Mouse (Mus musculus): ENCODE results near the gene Tnr. TPM values are rescaled to one million over a fixed set of nuclear protein-coding genes. Genes with fewer than 3 reads are reported as not detected.

The Tnr gene
- total and polyA plus RNA-seq, 3 experiments: not detected

- peak; percentile 49 for DNase-seq (ENCODE audit: extremely low read depth)
These were observed 531 bp downstream of the Tnr start for GRCm38 (mm10) chr1:159524051-159524549.

GRCm38 (mm10) chr1:159532841-159533569, 9.4 kb downstream of the Tnr start:
- Histone ChIP-seq H3K9me3 (replicated peaks; ENCODE audit: low read length) (peaks cover 2% of the 10 kb centered on the region), H3K4me1 (ENCODE audit: control insufficient read depth in 1 of 2, insufficient read depth in 2 of 2) (no peaks in the 10 kb centered on the region), H3K36me3 (replicated peaks in 1 of 2; ENCODE audit: control insufficient read depth in 1 of 2, insufficient read depth in 1 of 2, low read length in 1 of 2) (no peaks in the 10 kb centered on the region), H3K27me3 (replicated peaks) (peaks cover 79% of the 10 kb centered on the region), H3K4me2 (ENCODE audit: insufficient read depth, low read depth, poor library complexity, severe bottlenecking) (no peak overlapping the region), H3K79me2 (replicated peaks; ENCODE audit: control insufficient read depth, extremely low read depth, insufficient read depth, poor library complexity, severe bottlenecking) (no peaks in the 10 kb centered on the region), H3K27ac (ENCODE audit: insufficient read depth, low read depth) (no peak overlapping the region), H3K9ac (ENCODE audit: insufficient read depth, low read depth) (no peak overlapping the region), H3K4me3 (replicated peaks in 1 of 3; ENCODE audit: low read depth in 2 of 3, low read length in 2 of 3, poor library complexity in 1 of 3) (no peak overlapping the region)
- in situ Hi-C loops (cut with MboI; ENCODE audit: low pct_ligation_motif_present, low pct_unique_long_range_greater_than_20kb, low sequenced_read_pairs): no loop called here
- dilution Hi-C loops (cut with MboI; ENCODE audit: extremely low pct_ligation_motif_present, extremely low pct_unique_long_range_greater_than_20kb, low sequenced_read_pairs): no loop called here
- DNase-seq (ENCODE audit: extremely low read depth): no peak
- TF ChIP-seq RCOR1 (conservative IDR thresholded peaks at IDR 0.05; ENCODE audit: low read depth, low read length) (no peak), IRF4 (IDR thresholded peaks at IDR 0.05; ENCODE audit: low read depth, low read length) (no peak), MEF2A (IDR thresholded peaks at IDR 0.05; ENCODE audit: borderline replicate concordance, low read depth, low read length) (no peak), ETS1 (conservative IDR thresholded peaks at IDR 0.05; ENCODE audit: low read depth, low read length) (no peak), POLR2A (IDR thresholded peaks at IDR 0.05; ENCODE audit: low read depth, low read length) (no peak), SMC3 (IDR thresholded peaks at IDR 0.05; ENCODE audit: low read depth, low read length) (no peak), E2F4 (IDR thresholded peaks at IDR 0.05; ENCODE audit: insufficient replicate concordance, low read depth, low read length) (no peak), EP300 (IDR thresholded peaks at IDR 0.05; ENCODE audit: low read length) (no peak), TBP (conservative IDR thresholded peaks at IDR 0.05; ENCODE audit: low read depth, low read length) (no peak), MAFK (IDR thresholded peaks at IDR 0.05; ENCODE audit: insufficient replicate concordance, low read length) (no peak), ZKSCAN1 (IDR thresholded peaks at IDR 0.05; ENCODE audit: borderline replicate concordance, low read depth, low read length) (no peak), NELFE (IDR thresholded peaks at IDR 0.05; ENCODE audit: low read depth, low read length) (no peak)

More at GRCm38 (mm10) chr1:159524051-159524549, 531 bp downstream of the Tnr start:
- TF ChIP-seq MEF2A (IDR thresholded peaks at IDR 0.05; ENCODE audit: borderline replicate concordance, low read depth, low read length) (no peak), IRF4 (IDR thresholded peaks at IDR 0.05; ENCODE audit: low read depth, low read length) (no peak)
- dilution Hi-C loops (cut with MboI; ENCODE audit: extremely low pct_ligation_motif_present, extremely low pct_unique_long_range_greater_than_20kb, low sequenced_read_pairs) (no loop called here), in situ Hi-C loops (cut with MboI; ENCODE audit: low pct_ligation_motif_present, low pct_unique_long_range_greater_than_20kb, low sequenced_read_pairs) (no loop called here)
- H3K9me3 ChIP-seq (replicated peaks; ENCODE audit: low read length): peaks cover 4% of the 10 kb centered on the region
- H3K79me2 ChIP-seq (replicated peaks; ENCODE audit: control insufficient read depth, extremely low read depth, insufficient read depth, poor library complexity, severe bottlenecking): no peaks in the 10 kb centered on the region
- no peak overlapping the region for H3K9ac ChIP-seq (ENCODE audit: insufficient read depth, low read depth)
- no peak overlapping the region for H3K4me2 ChIP-seq (ENCODE audit: insufficient read depth, low read depth, poor library complexity, severe bottlenecking)
- H3K4me1 ChIP-seq (ENCODE audit: control insufficient read depth in 1 of 2, insufficient read depth in 2 of 2): no peaks in the 10 kb centered on the region
- peaks cover 77% of the 10 kb centered on the region for H3K27me3 ChIP-seq (replicated peaks)
- no peaks in the 10 kb centered on the region for H3K36me3 ChIP-seq (replicated peaks in 1 of 2; ENCODE audit: control insufficient read depth in 1 of 2, insufficient read depth in 1 of 2, low read length in 1 of 2)
- H3K4me3 ChIP-seq (replicated peaks in 1 of 3; ENCODE audit: low read depth in 2 of 3, low read length in 2 of 3, poor library complexity in 1 of 3): no peak overlapping the region
- H3K27ac ChIP-seq (ENCODE audit: insufficient read depth, low read depth): no peak overlapping the region

- Histone ChIP-seq H3K4me2 (ENCODE audit: insufficient read depth, low read depth, poor library complexity, severe bottlenecking) (no peak overlapping the region), H3K4me1 (ENCODE audit: control insufficient read depth in 1 of 2, insufficient read depth in 2 of 2) (no peaks in the 10 kb centered on the region), H3K27me3 (replicated peaks) (peaks cover 87% of the 10 kb centered on the region), H3K9ac (ENCODE audit: insufficient read depth, low read depth) (no peak overlapping the region), H3K27ac (ENCODE audit: insufficient read depth, low read depth) (no peak overlapping the region), H3K36me3 (replicated peaks in 1 of 2; ENCODE audit: control insufficient read depth in 1 of 2, insufficient read depth in 1 of 2, low read length in 1 of 2) (no peaks in the 10 kb centered on the region), H3K79me2 (replicated peaks; ENCODE audit: control insufficient read depth, extremely low read depth, insufficient read depth, poor library complexity, severe bottlenecking) (no peaks in the 10 kb centered on the region), H3K4me3 (replicated peaks in 1 of 3; ENCODE audit: low read depth in 2 of 3, low read length in 2 of 3, poor library complexity in 1 of 3) (no peak overlapping the region), H3K9me3 (replicated peaks; ENCODE audit: low read length) (no peaks in the 10 kb centered on the region)
- no peak for TF ChIP-seq NRF1 (IDR thresholded peaks at IDR 0.05; ENCODE audit: low read depth, low read length)
- no peak for TF ChIP-seq USF1 (IDR thresholded peaks at IDR 0.05; ENCODE audit: low read depth, low read length)
- no peak for TF ChIP-seq CHD1 (IDR thresholded peaks at IDR 0.05; ENCODE audit: low read depth, low read length)
- TF ChIP-seq ETS1 (conservative IDR thresholded peaks at IDR 0.05; ENCODE audit: low read depth, low read length): no peak
- no peak for TF ChIP-seq IRF4 (IDR thresholded peaks at IDR 0.05; ENCODE audit: low read depth, low read length)
- no peak for TF ChIP-seq KAT2A (IDR thresholded peaks at IDR 0.05; ENCODE audit: insufficient replicate concordance, low read length)
- no peak for TF ChIP-seq MYC (IDR thresholded peaks at IDR 0.05; ENCODE audit: low read depth, low read length)
- no peak for TF ChIP-seq MAFK (IDR thresholded peaks at IDR 0.05; ENCODE audit: insufficient replicate concordance, low read length)
- TF ChIP-seq POLR2A (IDR thresholded peaks at IDR 0.05; ENCODE audit: low read depth, low read length): no peak
- TF ChIP-seq ZC3H11A (IDR thresholded peaks at IDR 0.05; ENCODE audit: low read depth, low read length): no peak
- no peak for TF ChIP-seq ZMIZ1 (IDR thresholded peaks at IDR 0.05; ENCODE audit: low read depth, low read length)
- no peak for TF ChIP-seq ELF1 (IDR thresholded peaks at IDR 0.05; ENCODE audit: low read depth, low read length)
- no peak for TF ChIP-seq GABPA (IDR thresholded peaks at IDR 0.05; ENCODE audit: insufficient replicate concordance, low read depth, low read length)
- TF ChIP-seq POLR2AphosphoS2 (IDR thresholded peaks at IDR 0.05; ENCODE audit: low read depth, low read length): no peak
- no peak for TF ChIP-seq MAX (IDR thresholded peaks at IDR 0.05; ENCODE audit: low read length)
- TF ChIP-seq SMC3 (IDR thresholded peaks at IDR 0.05; ENCODE audit: low read depth, low read length): no peak
- no peak for TF ChIP-seq E2F4 (IDR thresholded peaks at IDR 0.05; ENCODE audit: insufficient replicate concordance, low read depth, low read length)
- in situ Hi-C loops (cut with MboI; ENCODE audit: low pct_ligation_motif_present, low pct_unique_long_range_greater_than_20kb, low sequenced_read_pairs) (no loop called here), dilution Hi-C loops (cut with MboI; ENCODE audit: extremely low pct_ligation_motif_present, extremely low pct_unique_long_range_greater_than_20kb, low sequenced_read_pairs) (no loop called here)
- DNase-seq (ENCODE audit: extremely low read depth): no peak
These were observed 12.0 kb downstream of the Tnr start for GRCm38 (mm10) chr1:159535582-159535981.

Data from CH12.LX (cell line).